Mouse (Mus musculus): ENCODE measurements around the gene A830031A19Rik.

DNA sequence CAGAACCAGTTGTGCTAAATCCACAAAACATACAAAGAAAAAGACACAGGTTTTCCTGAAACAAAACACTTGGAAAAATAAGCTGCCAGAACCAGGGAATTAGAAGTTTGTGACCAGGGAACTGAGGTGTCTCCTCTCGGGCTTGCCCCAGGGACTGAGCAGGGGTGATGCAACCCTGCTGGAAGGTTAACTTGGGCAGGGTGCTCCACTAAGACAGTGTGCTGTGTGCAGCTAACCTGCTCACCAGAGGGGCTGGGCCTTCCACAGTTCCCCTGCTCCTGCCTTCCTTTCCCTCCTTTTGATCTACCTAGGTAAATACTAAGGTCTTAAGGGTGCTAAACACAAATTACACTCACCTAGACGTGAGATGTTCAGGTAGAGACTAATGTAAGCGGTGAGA lies 17.8 kb upstream of the A830031A19Rik start:
- no peak for TF ChIP-seq POLR2A (IDR thresholded peaks at IDR 0.05; ENCODE audit: insufficient read depth, low read depth, low read length)
- no peak for TF ChIP-seq CTCF (IDR thresholded peaks at IDR 0.05)
- TF ChIP-seq EP300 (IDR thresholded peaks at IDR 0.05; ENCODE audit: insufficient read depth, low read depth, low read length), result no peak

Measured in heart, adult 2 months (tissue).